Mouse (Mus musculus): Measurements from ENCODE around the gene Rtbdn. TPM values are rescaled to one million over a fixed set of nuclear protein-coding genes. Genes with fewer than 3 reads are reported as not detected.

Gene Rtbdn
- polyA plus RNA-seq, 1 experiment from 2014 or later: 0.62 TPM

GRCm38 (mm10) chr8:84989810-84990209 lies 43.0 kb downstream of the Rtbdn start:
- under 1% methylated on average over 15 of the region's 15 CpGs for WGBS
- peaks cover 40% of the 10 kb centered on the region for H3K4me1 ChIP-seq

GRCm38 (mm10) chr8:84990349-84990748 lies 43.6 kb downstream of the Rtbdn start, which contains the start of gene Hook2:
Gene Hook2 (plus strand): TSS chr8:84990603.
- Histone ChIP-seq H3K4me3 (peak within 1 kb of the TSS; percentile 72), H3K27ac (replicated peaks) (peak within 1 kb of the TSS; percentile 88)

More at GRCm38 (mm10) chr8:84989810-84990209, 43.0 kb downstream of the Rtbdn start:
- Histone ChIP-seq H3K36me3 (no peaks in the 10 kb centered on the region), H3K27me3 (ENCODE audit: low read depth, poor library complexity, severe bottlenecking) (peaks cover 60% of the 10 kb centered on the region), H3K4me3 (peak overlapping the region; percentile 72), H3K27ac (replicated peaks) (peak overlapping the region; percentile 88), H3K9me3 (replicated peaks) (no peaks in the 10 kb centered on the region)
- peak; percentile 90 for DNase-seq (ENCODE audit: low spot score)

GRCm38 (mm10) chr8:84990836-84991235 lies 44.0 kb downstream of the Rtbdn start:
- 2% methylated on average over 15 of the region's 15 CpGs for WGBS
- peaks cover 34% of the 10 kb centered on the region for H3K4me1 ChIP-seq
- no peak for DNase-seq (ENCODE audit: low spot score)
- no peaks in the 10 kb centered on the region for H3K36me3 ChIP-seq
- peak overlapping the region; percentile 72 for H3K4me3 ChIP-seq
- no peaks in the 10 kb centered on the region for H3K9me3 ChIP-seq (replicated peaks)
- H3K27ac ChIP-seq (replicated peaks): peak overlapping the region; percentile 88
- H3K27me3 ChIP-seq (ENCODE audit: low read depth, poor library complexity, severe bottlenecking): peaks cover 64% of the 10 kb centered on the region

More at GRCm38 (mm10) chr8:84990349-84990748, 43.6 kb downstream of the Rtbdn start, which contains the start of gene Hook2:
- Histone ChIP-seq H3K9me3 (replicated peaks) (no peaks in the 10 kb centered on the region), H3K36me3 (no peaks in the 10 kb centered on the region), H3K27me3 (ENCODE audit: low read depth, poor library complexity, severe bottlenecking) (peaks cover 60% of the 10 kb centered on the region), H3K4me1 (peaks cover 35% of the 10 kb centered on the region)
- DNase-seq (ENCODE audit: low spot score): peak; percentile 96
- WGBS: under 1% methylated on average over 28 of the region's 28 CpGs

GRCm38 (mm10) chr8:84994375-84994774 lies 47.6 kb downstream of the Rtbdn start:
- no peak overlapping the region for H3K4me3 ChIP-seq
- WGBS: 96% methylated on average over 9 of the region's 9 CpGs
- H3K36me3 ChIP-seq: no peaks in the 10 kb centered on the region
- peaks cover 37% of the 10 kb centered on the region for H3K4me1 ChIP-seq
- H3K27ac ChIP-seq (replicated peaks): no peak overlapping the region
- DNase-seq (ENCODE audit: low spot score): no peak
- H3K27me3 ChIP-seq (ENCODE audit: low read depth, poor library complexity, severe bottlenecking): peaks cover 49% of the 10 kb centered on the region
- no peaks in the 10 kb centered on the region for H3K9me3 ChIP-seq (replicated peaks)

- H3K4me1 ChIP-seq: peaks cover 26% of the 10 kb centered on the region
- no peaks in the 10 kb centered on the region for H3K36me3 ChIP-seq
- no peaks in the 10 kb centered on the region for H3K9me3 ChIP-seq (replicated peaks)
- H3K27me3 ChIP-seq (ENCODE audit: low read depth, poor library complexity, severe bottlenecking): peaks cover 49% of the 10 kb centered on the region
- 26% methylated on average over 25 of the region's 25 CpGs for WGBS
- no peak overlapping the region for H3K27ac ChIP-seq (replicated peaks)
- peak overlapping the region; percentile 2; the same call in 1 of the 2 replicates for H3K4me3 ChIP-seq
- no peak for DNase-seq (ENCODE audit: low spot score)
Observed at GRCm38 (mm10) chr8:84995680-84996079, 48.9 kb downstream of the Rtbdn start.

GRCm38 (mm10) chr8:84996978-84997377 lies 50.2 kb downstream of the Rtbdn start:
- Histone ChIP-seq H3K27ac (replicated peaks) (no peak overlapping the region), H3K9me3 (replicated peaks) (no peaks in the 10 kb centered on the region), H3K36me3 (no peaks in the 10 kb centered on the region), H3K4me3 (no peak overlapping the region), H3K4me1 (peaks cover 19% of the 10 kb centered on the region), H3K27me3 (ENCODE audit: low read depth, poor library complexity, severe bottlenecking) (peaks cover 41% of the 10 kb centered on the region)
- 64% methylated on average over 5 of the region's 5 CpGs for WGBS
- DNase-seq (ENCODE audit: low spot score): no peak

GRCm38 (mm10) chr8:84997649-84998295 lies 51.0 kb downstream of the Rtbdn start:
- WGBS: 4% methylated on average over 19 of the region's 19 CpGs
- H3K4me1 ChIP-seq: peaks cover 19% of the 10 kb centered on the region
- H3K27ac ChIP-seq (replicated peaks): peak overlapping the region; percentile 77
- H3K36me3 ChIP-seq: no peaks in the 10 kb centered on the region
- peak overlapping the region; percentile 41 for H3K4me3 ChIP-seq
- H3K27me3 ChIP-seq (ENCODE audit: low read depth, poor library complexity, severe bottlenecking): peaks cover 37% of the 10 kb centered on the region
- H3K9me3 ChIP-seq (replicated peaks): no peaks in the 10 kb centered on the region
- peak; percentile 90 for DNase-seq (ENCODE audit: low spot score)

Small RNAs within 50 kb of the gene (microRNA-seq; reads per million reads assigned to microRNA genes)
- not detected for gene Gm24197

Other genes with a start within 250 kb of the Rtbdn start
- 4.8 and 5.8 TPM in 2 replicates for gene Lyl1, start 245.5 kb upstream of the Rtbdn start, polyA plus RNA-seq (2016; fragmentation: Nextera tagmentation; extraction: Ambion mirVana)
- gene G430095P16Rik, start 224.0 kb upstream of the Rtbdn start, polyA plus RNA-seq (2016; fragmentation: Nextera tagmentation; extraction: Ambion mirVana): 1.1 and 1.4 TPM in 2 replicates
- 0.49 and 1.2 TPM in 2 replicates for gene Nfix, start 146.6 kb upstream of the Rtbdn start, polyA plus RNA-seq (2016; fragmentation: Nextera tagmentation; extraction: Ambion mirVana)
- 2.9 and 5.3 TPM in 2 replicates for gene Dand5, start 124.2 kb upstream of the Rtbdn start, polyA plus RNA-seq (2016; fragmentation: Nextera tagmentation; extraction: Ambion mirVana)
- gene Gadd45gip1, start 115.5 kb upstream of the Rtbdn start, polyA plus RNA-seq (2016; fragmentation: Nextera tagmentation; extraction: Ambion mirVana): 46.3 and 47.2 TPM in 2 replicates
- 124 and 131 TPM in 2 replicates for gene Rad23a, start 106.3 kb upstream of the Rtbdn start, polyA plus RNA-seq (2016; fragmentation: Nextera tagmentation; extraction: Ambion mirVana)
- 723 and 798 TPM in 2 replicates for gene Calr, start 100.1 kb upstream of the Rtbdn start, polyA plus RNA-seq (2016; fragmentation: Nextera tagmentation; extraction: Ambion mirVana)
- 133 and 139 TPM in 2 replicates for gene Farsa, start 90.0 kb upstream of the Rtbdn start, polyA plus RNA-seq (2016; fragmentation: Nextera tagmentation; extraction: Ambion mirVana)
- 64.7 and 71.7 TPM in 2 replicates for gene Syce2, start 74.9 kb upstream of the Rtbdn start, polyA plus RNA-seq (2016; fragmentation: Nextera tagmentation; extraction: Ambion mirVana)
- 37.3 and 39.6 TPM in 2 replicates for gene Gcdh, start 53.1 kb upstream of the Rtbdn start, polyA plus RNA-seq (2016; fragmentation: Nextera tagmentation; extraction: Ambion mirVana)
- 14.8 and 19.7 TPM in 2 replicates for gene Klf1, start 45.1 kb upstream of the Rtbdn start, polyA plus RNA-seq (2016; fragmentation: Nextera tagmentation; extraction: Ambion mirVana)
- 6.6 and 7.5 TPM in 2 replicates for gene Dnase2a, start 38.4 kb upstream of the Rtbdn start, polyA plus RNA-seq (2016; fragmentation: Nextera tagmentation; extraction: Ambion mirVana)
- 3.2 and 8.4 TPM in 2 replicates for gene Mast1, start 9.6 kb upstream of the Rtbdn start, polyA plus RNA-seq (2016; fragmentation: Nextera tagmentation; extraction: Ambion mirVana)
- not detected in 2 replicates for gene Gm49661, start 22.4 kb downstream of the Rtbdn start, polyA plus RNA-seq (2016; fragmentation: Nextera tagmentation; extraction: Ambion mirVana)
- gene Prdx2, start 22.6 kb downstream of the Rtbdn start, polyA plus RNA-seq (2016; fragmentation: Nextera tagmentation; extraction: Ambion mirVana): 1,203 and 1,278 TPM in 2 replicates
- gene Rnaseh2a, start 22.8 kb downstream of the Rtbdn start, polyA plus RNA-seq (2016; fragmentation: Nextera tagmentation; extraction: Ambion mirVana): 136 and 158 TPM in 2 replicates
- 5.0 and 5.4 TPM in 2 replicates for gene Junb, start 31.7 kb downstream of the Rtbdn start, polyA plus RNA-seq (2016; fragmentation: Nextera tagmentation; extraction: Ambion mirVana)
- gene Hook2, start 43.6 kb downstream of the Rtbdn start, polyA plus RNA-seq (2016; fragmentation: Nextera tagmentation; extraction: Ambion mirVana): 18.2 and 18.4 TPM in 2 replicates
- not detected in 2 replicates for gene Best2, start 67.5 kb downstream of the Rtbdn start, polyA plus RNA-seq (2016; fragmentation: Nextera tagmentation; extraction: Ambion mirVana)
- 160 and 164 TPM in 2 replicates for gene Asna1, start 78.3 kb downstream of the Rtbdn start, polyA plus RNA-seq (2016; fragmentation: Nextera tagmentation; extraction: Ambion mirVana)
- gene Trir, start 79.8 kb downstream of the Rtbdn start, polyA plus RNA-seq (2016; fragmentation: Nextera tagmentation; extraction: Ambion mirVana): 140 and 146 TPM in 2 replicates
- gene Tnpo2, start 89.9 kb downstream of the Rtbdn start, polyA plus RNA-seq (2016; fragmentation: Nextera tagmentation; extraction: Ambion mirVana): 28.6 and 34.9 TPM in 2 replicates
- gene Fbxw9, start 113.1 kb downstream of the Rtbdn start, polyA plus RNA-seq (2016; fragmentation: Nextera tagmentation; extraction: Ambion mirVana): 25.5 and 32.3 TPM in 2 replicates
- gene Gm5741, start 121.0 kb downstream of the Rtbdn start, polyA plus RNA-seq (2016; fragmentation: Nextera tagmentation; extraction: Ambion mirVana): 0.91 and 1.1 TPM in 2 replicates
- 70.8 and 71.8 TPM in 2 replicates for gene Dhps, start 124.8 kb downstream of the Rtbdn start, polyA plus RNA-seq (2016; fragmentation: Nextera tagmentation; extraction: Ambion mirVana)
- 133 and 142 TPM in 2 replicates for gene Wdr83os, start 133.7 kb downstream of the Rtbdn start, polyA plus RNA-seq (2016; fragmentation: Nextera tagmentation; extraction: Ambion mirVana)
- 61.2 and 70.6 TPM in 2 replicates for gene Wdr83, start 134.3 kb downstream of the Rtbdn start, polyA plus RNA-seq (2016; fragmentation: Nextera tagmentation; extraction: Ambion mirVana)
- 23.5 and 23.7 TPM in 2 replicates for gene Man2b1, start 136.3 kb downstream of the Rtbdn start, polyA plus RNA-seq (2016; fragmentation: Nextera tagmentation; extraction: Ambion mirVana)
- 0.81 and 1.5 TPM in 2 replicates for gene Zfp791, start 176.1 kb downstream of the Rtbdn start, polyA plus RNA-seq (2016; fragmentation: Nextera tagmentation; extraction: Ambion mirVana)
- gene Cks1brt, start 204.9 kb downstream of the Rtbdn start, polyA plus RNA-seq (2016; fragmentation: Nextera tagmentation; extraction: Ambion mirVana): not detected in 2 replicates